Mouse (Mus musculus) lung, adult 2 months (tissue): Measurements from ENCODE around the gene Plxnc1.

Experiments
- CTCF ChIP-seq: fragments of 200-500 bp; IDR thresholded peaks from 2 replicates; pipeline ENCODE4 v1.5.1; 2011; ENCODE audit warnings: mild to moderate bottlenecking, low read length, control low read depth; ENCODE audit not compliant: insufficient read depth
- POLR2A ChIP-seq: fragments of 200-500 bp; IDR thresholded peaks from 2 replicates; pipeline ENCODE4 v1.6.1; 2011; ENCODE audit warnings: low read depth, mild to moderate bottlenecking, control low read depth, low read length, borderline replicate concordance; ENCODE audit errors: extremely low read depth

DNA sequence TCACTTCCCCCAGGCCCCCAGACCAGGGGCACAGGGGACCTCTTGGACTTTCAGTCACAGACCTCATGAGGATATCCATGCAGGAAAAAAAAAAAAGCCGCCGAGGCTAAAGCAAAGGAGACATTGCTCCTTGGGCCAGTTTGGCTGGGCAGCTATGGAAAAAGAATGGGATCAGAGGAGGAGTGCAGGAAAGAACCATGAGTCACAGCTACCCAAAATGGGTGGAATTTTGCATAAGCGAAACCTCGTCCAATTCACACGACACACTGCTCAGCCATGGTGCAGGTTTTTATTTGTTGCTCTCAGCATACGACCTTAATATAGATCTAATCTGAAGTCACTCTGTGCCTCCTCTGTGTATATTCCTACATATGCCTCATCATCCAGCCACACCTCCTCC is 28.9 kb downstream of the Plxnc1 start:
- TF ChIP-seq POLR2A (no peak), CTCF (no peak)
